Mouse (Mus musculus) midbrain, embryonic 11.5 days (tissue): ENCODE measurements around the gene Msi2. TPM values are rescaled to one million over a fixed set of nuclear protein-coding genes. Genes with fewer than 3 reads are reported as not detected.

ENCODE experiments used
- ATAC-seq: fragments of 200-750 bp; cut with Nextera tagmentation; 2 replicates; pipeline ENCODE4 v1.8.0; 2017; ENCODE audit warnings: moderate TSS enrichment, moderate library complexity; ENCODE audit not compliant: low FRiP score
- DNase-seq: peaks from one replicate; pipeline ENCODE4 v3.0.0; 2015; ENCODE audit warnings: low spot score; ENCODE audit errors: missing footprints
- H3K27ac ChIP-seq: fragments of 300-500 bp; sonication (generic); 2 replicates; pipeline ENCODE4 v1.5.1; 2014; ENCODE audit warnings: low read depth, low read length
- H3K27me3 ChIP-seq: fragments of 300-500 bp; sonication (generic); 2 replicates; pipeline ENCODE4 v1.6.1; 2014; ENCODE audit warnings: mild to moderate bottlenecking, low read length, moderate library complexity, mixed read lengths; ENCODE audit not compliant: control insufficient read depth, insufficient read depth
- H3K36me3 ChIP-seq: fragments of 300-500 bp; sonication (generic); 2 replicates; pipeline ENCODE4 v1.6.1; 2014; ENCODE audit warnings: mild to moderate bottlenecking, low read length, moderate library complexity, mixed read lengths; ENCODE audit not compliant: control insufficient read depth, insufficient read depth
- H3K4me1 ChIP-seq: fragments of 300-500 bp; sonication (generic); 2 replicates; pipeline ENCODE4 v1.6.1; 2014; ENCODE audit warnings: low read length; ENCODE audit not compliant: control insufficient read depth, insufficient read depth
- H3K4me2 ChIP-seq: fragments of 300-500 bp; sonication (generic); 2 replicates; pipeline ENCODE4 v1.6.1; 2014; ENCODE audit warnings: mild to moderate bottlenecking, moderate library complexity
- H3K4me3 ChIP-seq: fragments of 300-500 bp; sonication (generic); 2 replicates; pipeline ENCODE4 v1.5.1; 2014; ENCODE audit warnings: low read depth, low read length
- H3K9ac ChIP-seq: fragments of 300-500 bp; sonication (generic); 2 replicates; pipeline ENCODE4 v1.6.1; 2014; ENCODE audit warnings: low read length
- H3K9me3 ChIP-seq: fragments of 300-500 bp; sonication (generic); 2 replicates; pipeline ENCODE4 v1.6.1; 2016; ENCODE audit warnings: low read length; ENCODE audit not compliant: control insufficient read depth
- WGBS: fragments of 180-500 bp; shearing (Covaris S2); extraction: QIAGEN DNeasy Blood & Tissue Kit; methylation state at CpG from one replicate; pipeline ENCODE4 v1.1.7; 2014; 5-methylcytosine and 5-hydroxymethylcytosine counted together
- polyA plus RNA-seq: library from polyadenylated mRNA; unstranded; fragments of >200 nt; fragmentation: Nextera tagmentation; extraction: Ambion mirVana; gene quantifications from 2 replicates; pipeline ENCODE4 v1.2.1, GENCODE M21; 2014

Gene Msi2
- polyA plus RNA-seq, 1 experiment from 2014 or later: 27.0 TPM

DNA sequence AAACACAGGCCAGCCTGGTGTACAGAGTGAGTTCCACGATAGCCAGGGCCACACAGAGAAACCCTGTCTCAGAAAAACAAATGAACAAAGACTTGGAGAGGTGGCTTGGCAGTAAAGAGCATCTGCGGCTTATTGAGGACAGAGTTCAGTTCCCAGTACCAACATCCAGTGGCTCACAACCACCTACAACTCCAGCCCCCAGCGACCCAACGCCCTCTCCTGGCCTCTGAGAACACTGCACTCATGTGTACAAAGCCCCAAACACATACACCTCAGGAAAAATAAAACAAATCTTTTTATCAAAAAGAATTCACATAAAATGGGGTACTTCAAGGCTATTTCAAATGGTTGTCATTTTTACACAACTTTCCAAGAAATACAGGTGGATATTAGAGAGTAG lies 78.5 kb downstream of the Msi2 start:
- H3K4me3 ChIP-seq: no peak overlapping the region
- H3K4me2 ChIP-seq: no peak overlapping the region
- H3K9me3 ChIP-seq: no peaks in the 10 kb centered on the region
- H3K4me1 ChIP-seq: peaks cover 18% of the 10 kb centered on the region
- DNase-seq (no peak), ATAC-seq (no peak)
- H3K27ac ChIP-seq: no peak overlapping the region
- no peaks in the 10 kb centered on the region for H3K27me3 ChIP-seq
- no peak overlapping the region for H3K9ac ChIP-seq
- peaks cover 8% of the 10 kb centered on the region; the same call in 1 of the 2 replicates for H3K36me3 ChIP-seq
- 67% methylated on average over 4 of the region's 4 CpGs for WGBS

- H3K4me2 ChIP-seq: no peak overlapping the region
- WGBS: 82% methylated on average over 6 of the region's 6 CpGs
- ATAC-seq (no peak), DNase-seq (no peak)
- no peaks in the 10 kb centered on the region for H3K27me3 ChIP-seq
- peaks cover 8% of the 10 kb centered on the region; the same call in 1 of the 2 replicates for H3K36me3 ChIP-seq
- no peak overlapping the region for H3K27ac ChIP-seq
- no peak overlapping the region for H3K4me3 ChIP-seq
- peaks cover 13% of the 10 kb centered on the region for H3K4me1 ChIP-seq
- H3K9ac ChIP-seq: no peak overlapping the region
- H3K9me3 ChIP-seq: no peaks in the 10 kb centered on the region
Observed at GRCm38 (mm10) chr11:88638936-88639542, 79.3 kb downstream of the Msi2 start.

DNA sequence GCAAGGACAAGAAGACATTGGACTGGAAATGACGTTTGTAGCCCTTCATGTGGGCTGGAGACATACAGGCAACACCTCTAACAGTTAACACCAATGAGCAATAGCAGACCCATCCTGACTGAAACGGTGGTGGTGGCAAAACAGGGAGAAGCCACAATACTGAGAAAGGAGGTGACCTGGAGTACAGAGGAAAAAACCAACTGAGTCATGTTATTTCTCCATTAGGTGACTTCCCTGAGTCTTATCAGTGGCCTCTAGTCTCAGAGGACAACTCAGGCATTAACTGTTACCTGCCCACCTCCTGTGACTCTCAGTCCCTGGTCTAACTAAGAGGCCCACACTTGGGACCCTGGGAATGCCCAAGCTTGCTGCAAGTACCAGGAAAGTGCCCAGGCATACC lies 80.1 kb downstream of the Msi2 start:
- WGBS: 86% methylated on average over 2 of the region's 2 CpGs
- no peak overlapping the region for H3K27ac ChIP-seq
- DNase-seq (no peak), ATAC-seq (no peak)
- H3K4me1 ChIP-seq: peaks cover 9% of the 10 kb centered on the region
- H3K9me3 ChIP-seq: no peaks in the 10 kb centered on the region
- H3K4me2 ChIP-seq: no peak overlapping the region
- no peak overlapping the region for H3K9ac ChIP-seq
- no peaks in the 10 kb centered on the region for H3K27me3 ChIP-seq
- H3K4me3 ChIP-seq: no peak overlapping the region
- H3K36me3 ChIP-seq: peaks cover 8% of the 10 kb centered on the region; the same call in 1 of the 2 replicates

- H3K4me1 ChIP-seq: peaks cover 9% of the 10 kb centered on the region
- H3K9ac ChIP-seq: no peak overlapping the region
- no peak overlapping the region for H3K4me3 ChIP-seq
- peaks cover 4% of the 10 kb centered on the region; the same call in 1 of the 2 replicates for H3K36me3 ChIP-seq
- 95% methylated on average over 6 of the region's 6 CpGs for WGBS
- no peak overlapping the region for H3K4me2 ChIP-seq
- no peaks in the 10 kb centered on the region for H3K9me3 ChIP-seq
- H3K27me3 ChIP-seq: no peaks in the 10 kb centered on the region
- no peak for DNase-seq
- no peak for ATAC-seq
- H3K27ac ChIP-seq: no peak overlapping the region
Observed at GRCm38 (mm10) chr11:88636934-88637333, 81.4 kb downstream of the Msi2 start.

DNA sequence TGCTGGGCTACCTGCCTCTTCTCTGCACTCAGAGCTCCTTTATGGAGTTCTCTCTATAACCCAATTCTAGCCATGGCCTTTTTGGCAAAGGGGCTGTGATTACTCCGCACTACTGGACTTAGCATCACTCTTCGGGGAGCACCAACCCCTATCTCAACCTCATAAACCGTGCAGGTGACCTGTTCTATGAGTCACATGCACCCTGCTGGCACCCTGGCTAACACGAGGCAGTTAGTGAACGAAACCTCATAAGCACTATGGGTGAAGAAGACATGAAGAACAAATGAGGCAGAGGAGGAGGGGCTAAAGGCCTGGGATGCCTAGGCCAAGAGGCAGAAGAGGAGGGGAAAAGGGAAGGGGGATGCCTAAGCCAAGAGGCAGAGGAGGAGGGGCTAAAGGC lies 82.0 kb downstream of the Msi2 start:
- Histone ChIP-seq H3K4me2 (no peak overlapping the region), H3K27ac (no peak overlapping the region), H3K9me3 (no peaks in the 10 kb centered on the region), H3K4me1 (peaks cover 9% of the 10 kb centered on the region), H3K4me3 (no peak overlapping the region), H3K36me3 (peaks cover 2% of the 10 kb centered on the region; the same call in 1 of the 2 replicates), H3K9ac (no peak overlapping the region), H3K27me3 (no peaks in the 10 kb centered on the region)
- ATAC-seq (peak; percentile 30; the same call in 1 of the 2 replicates), DNase-seq (no peak)
- 96% methylated on average over 5 of the region's 5 CpGs for WGBS

- Histone ChIP-seq H3K27me3 (no peaks in the 10 kb centered on the region), H3K4me2 (no peak overlapping the region), H3K9ac (no peak overlapping the region), H3K4me3 (no peak overlapping the region), H3K9me3 (no peaks in the 10 kb centered on the region), H3K36me3 (no peaks in the 10 kb centered on the region), H3K27ac (no peak overlapping the region), H3K4me1 (peaks cover 17% of the 10 kb centered on the region)
- 85% methylated on average over 1 of the region's 1 CpGs for WGBS
- no peak for DNase-seq
- ATAC-seq: no peak
Observed at GRCm38 (mm10) chr11:88634627-88635026, 83.7 kb downstream of the Msi2 start.

DNA sequence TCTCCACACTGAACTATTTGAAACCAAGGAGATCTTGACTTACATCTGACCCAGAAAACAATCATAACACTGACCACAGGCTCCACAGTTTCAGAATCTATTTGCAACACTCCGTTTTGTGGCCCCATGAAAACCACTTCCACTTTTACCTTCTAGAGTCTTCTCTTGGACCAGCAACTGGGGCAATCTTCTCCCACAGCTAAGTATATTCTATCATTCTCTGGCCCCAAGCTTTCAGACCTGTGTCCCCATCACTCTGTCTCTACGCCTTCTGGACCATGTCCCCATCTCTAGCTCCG lies 86.4 kb downstream of the Msi2 start:
- ATAC-seq: no peak
- Histone ChIP-seq H3K9me3 (no peaks in the 10 kb centered on the region), H3K27me3 (no peaks in the 10 kb centered on the region), H3K36me3 (no peaks in the 10 kb centered on the region), H3K9ac (no peak overlapping the region), H3K4me3 (no peak overlapping the region), H3K4me1 (peaks cover 34% of the 10 kb centered on the region), H3K4me2 (no peak overlapping the region), H3K27ac (peak overlapping the region; percentile 20; the same call in 1 of the 2 replicates)
- 86% methylated on average over 3 of the region's 3 CpGs for WGBS
- no peak for DNase-seq

DNA sequence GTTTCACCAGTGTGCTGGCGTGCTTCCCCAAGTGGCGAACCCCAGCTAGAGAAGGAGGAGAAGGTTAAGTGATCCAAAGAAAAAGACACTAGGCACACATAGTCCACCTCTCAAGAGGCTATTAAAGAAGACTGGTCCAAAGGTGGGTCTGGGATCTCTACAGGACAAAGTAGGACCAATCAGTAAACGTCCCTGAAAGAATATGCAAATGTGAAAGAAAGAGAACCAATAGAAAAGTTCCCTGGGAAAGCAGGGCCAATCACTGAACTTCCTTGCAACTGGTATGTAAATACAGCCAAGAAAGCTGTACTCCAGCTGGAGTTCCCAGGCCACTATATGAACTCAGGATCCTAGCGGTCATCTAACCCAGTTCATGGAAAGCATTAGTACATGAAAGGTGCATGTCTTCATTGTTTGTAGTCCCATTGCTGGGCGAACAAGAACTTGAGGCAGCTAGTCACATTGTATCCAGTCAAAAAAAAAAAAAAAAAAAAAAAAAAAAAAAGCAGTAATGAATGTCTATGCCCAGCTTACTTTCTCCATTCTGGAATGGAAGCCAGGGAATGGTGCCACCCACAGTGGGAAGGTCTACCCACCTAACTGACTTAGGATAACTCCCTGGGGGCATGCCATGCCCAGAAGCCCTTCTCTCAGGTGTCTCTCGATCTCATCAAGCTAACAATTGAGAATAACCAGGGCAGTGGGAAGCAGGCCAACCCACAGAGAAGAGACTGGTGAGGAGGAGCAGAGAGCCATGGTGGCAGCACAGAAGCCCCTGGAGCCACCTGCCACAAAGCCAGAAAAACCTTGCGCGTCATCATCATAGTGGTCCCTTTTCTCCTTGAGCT lies 87.0 kb downstream of the Msi2 start:
- no peak overlapping the region for H3K9ac ChIP-seq
- H3K9me3 ChIP-seq: no peaks in the 10 kb centered on the region
- H3K27me3 ChIP-seq: no peaks in the 10 kb centered on the region
- peaks cover 40% of the 10 kb centered on the region for H3K4me1 ChIP-seq
- no peak overlapping the region for H3K4me2 ChIP-seq
- H3K27ac ChIP-seq: no peak overlapping the region; the same call in 1 of the 2 replicates
- no peak overlapping the region for H3K4me3 ChIP-seq
- ATAC-seq (no peak), DNase-seq (no peak)
- no peaks in the 10 kb centered on the region for H3K36me3 ChIP-seq
- WGBS: 78% methylated on average over 8 of the region's 8 CpGs

DNA sequence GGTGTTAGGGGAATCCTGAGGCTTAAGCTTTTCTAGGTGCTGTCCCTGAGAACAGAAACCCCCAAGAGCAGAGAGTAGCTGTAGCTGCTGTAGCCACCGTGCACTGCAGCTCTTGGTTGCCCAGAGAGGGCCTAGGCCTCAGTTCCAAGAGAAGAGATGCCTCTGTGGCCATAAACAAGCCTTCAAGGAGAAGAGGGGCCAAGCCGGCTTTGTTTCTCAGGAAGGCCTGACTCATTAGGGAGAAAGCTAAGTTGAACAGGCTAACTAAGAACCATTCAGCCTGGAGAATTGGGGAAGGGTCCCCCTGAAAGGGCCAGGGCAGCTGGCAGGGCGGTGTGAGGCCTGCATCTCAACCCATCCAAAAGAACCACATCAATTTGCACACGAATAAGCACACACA lies 88.7 kb downstream of the Msi2 start:
- Histone ChIP-seq H3K27ac (peak overlapping the region; percentile 89), H3K4me1 (peaks cover 42% of the 10 kb centered on the region), H3K36me3 (no peaks in the 10 kb centered on the region), H3K4me2 (0 out of 2 replicates have a peak overlapping the region, but pooled peaks have one; percentile 20), H3K9me3 (no peaks in the 10 kb centered on the region), H3K4me3 (no peak overlapping the region), H3K27me3 (no peaks in the 10 kb centered on the region), H3K9ac (peak overlapping the region; percentile 47)
- DNase-seq (peak; percentile 91), ATAC-seq (peak; percentile 75; the same call in 1 of the 2 replicates)
- WGBS: 16% methylated on average over 4 of the region's 4 CpGs
